ENCODE assay signal across 8 mouse cellular contexts in the genomic region with DNA sequence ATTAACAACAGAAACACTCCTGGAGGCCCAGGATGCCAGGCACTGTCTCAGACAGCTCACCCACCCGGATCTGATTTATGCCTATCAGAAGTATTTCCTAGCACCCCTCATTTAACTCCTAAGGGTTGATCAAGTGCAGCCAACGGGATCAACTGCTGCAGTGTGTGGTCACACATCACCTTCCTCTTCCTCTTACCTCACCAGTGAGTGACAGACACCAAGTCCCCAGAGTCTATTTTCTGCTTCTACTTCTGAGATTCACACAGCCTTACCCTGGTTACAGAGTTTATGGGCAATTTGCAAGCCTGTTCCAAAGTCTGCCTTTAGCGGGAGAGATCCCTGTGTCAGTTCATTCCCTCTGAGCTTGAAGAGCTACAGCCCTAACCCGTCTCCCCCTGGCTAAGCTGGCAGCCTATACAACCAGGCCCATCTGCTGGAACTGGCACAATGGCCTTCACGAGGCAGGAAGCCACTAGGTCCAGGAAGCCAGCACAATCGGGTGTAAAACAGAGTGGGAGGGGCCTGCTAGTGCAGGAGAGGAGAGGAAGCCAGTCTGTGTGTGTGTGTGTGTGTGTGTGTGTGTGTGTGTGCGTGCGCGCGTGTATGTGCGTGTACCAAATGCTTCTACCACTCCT.
A peak's percentile ranks its signal among the peaks of the same experiment; 100 is the strongest.
DNase-seq lines count a peak whose midpoint lies in the region; ATAC-seq lines count a peak whose summit lies in the region.

No protein-coding gene starts in this region.

- H3K9ac ChIP-seq in forebrain, embryonic 15.5 days (replicated peaks): no peak overlapping the region
- no peak overlapping the region for H3K9ac ChIP-seq in hindbrain, embryonic 15.5 days
- no peak overlapping the region for H3K9ac ChIP-seq in liver, embryonic 12.5 days

- ATAC-seq in forebrain, embryonic 15.5 days (replicated peaks): peak; percentile 73
- peak; percentile 80 for ATAC-seq in hindbrain, embryonic 15.5 days (ENCODE audit: low FRiP score, low read depth)
- peak; percentile 37; the same call in 1 of the 2 replicates for ATAC-seq in liver, embryonic 12.5 days
- peak; percentile 49 for ATAC-seq in neutrophil, adult 5-6 weeks (ENCODE audit: extremely low read depth, insufficient number of reproducible peaks, low FRiP score, poor library complexity, severe bottlenecking)

- H3K27ac ChIP-seq in forebrain, embryonic 15.5 days (replicated peaks): peak overlapping the region; percentile 34
- peak overlapping the region; percentile 49 for H3K27ac ChIP-seq in hindbrain, embryonic 15.5 days (replicated peaks)
- peak overlapping the region; percentile 51; the same call in 1 of the 2 replicates for H3K27ac ChIP-seq in liver, embryonic 12.5 days

- intact Hi-C loops in left cerebral cortex, postnatal 14 days (cut with DNase I): no loop called here

- DNase-seq in A20 (ENCODE audit: low read depth, low spot score): peak; percentile 84
- DNase-seq in adrenal gland, postnatal 25 days: peak; percentile 44
- DNase-seq in urinary bladder, postnatal 36 days (ENCODE audit: low spot score in 2 of 2): no peak
- no peak for DNase-seq in left cerebral cortex, postnatal 14 days (ENCODE audit: low spot score in 2 of 2)

- H3K4me1 ChIP-seq in forebrain, embryonic 15.5 days: peaks cover 15% of the 10 kb centered on the region
- H3K4me1 ChIP-seq in hindbrain, embryonic 15.5 days (replicated peaks): peaks cover 12% of the 10 kb centered on the region
- peaks cover 11% of the 10 kb centered on the region for H3K4me1 ChIP-seq in liver, embryonic 12.5 days

- H3K4me3 ChIP-seq in forebrain, embryonic 15.5 days: no peak overlapping the region
- no peak overlapping the region for H3K4me3 ChIP-seq in hindbrain, embryonic 15.5 days
- H3K4me3 ChIP-seq in liver, embryonic 12.5 days: no peak overlapping the region

- WGBS in forebrain, embryonic 15.5 days: 61% methylated on average over 11 of the region's 11 CpGs
- WGBS in hindbrain, embryonic 15.5 days: 58% methylated on average over 11 of the region's 11 CpGs
- 43% methylated on average over 11 of the region's 11 CpGs for WGBS in liver, embryonic 12.5 days (ENCODE audit: insufficient replicate concordance)

- H3K9me3 ChIP-seq in forebrain, embryonic 15.5 days: no peaks in the 10 kb centered on the region
- no peaks in the 10 kb centered on the region for H3K9me3 ChIP-seq in hindbrain, embryonic 15.5 days
- no peaks in the 10 kb centered on the region for H3K9me3 ChIP-seq in liver, embryonic 12.5 days (replicated peaks)

- no peaks in the 10 kb centered on the region for H3K27me3 ChIP-seq in forebrain, embryonic 15.5 days
- H3K27me3 ChIP-seq in hindbrain, embryonic 15.5 days: no peaks in the 10 kb centered on the region
- peaks cover 15% of the 10 kb centered on the region for H3K27me3 ChIP-seq in liver, embryonic 12.5 days (replicated peaks)

- no peaks in the 10 kb centered on the region for H3K36me3 ChIP-seq in forebrain, embryonic 15.5 days
- H3K36me3 ChIP-seq in hindbrain, embryonic 15.5 days: no peaks in the 10 kb centered on the region; the same call in 1 of the 2 replicates
- H3K36me3 ChIP-seq in liver, embryonic 12.5 days: peaks cover 4% of the 10 kb centered on the region; the same call in 1 of the 2 replicates

- H3K4me2 ChIP-seq in forebrain, embryonic 15.5 days (replicated peaks): no peak overlapping the region
- H3K4me2 ChIP-seq in hindbrain, embryonic 15.5 days: no peak overlapping the region
- H3K4me2 ChIP-seq in liver, embryonic 12.5 days: no peak overlapping the region

Comparison
In these comparisons a context has a peak if more than half of its experiments do, and no peak if none do; other contexts are left out.
1. DNase-seq: peak in A20 (single experiment) and adrenal gland, postnatal 25 days (single experiment); none in urinary bladder, postnatal 36 days (0 of 2) and left cerebral cortex, postnatal 14 days (0 of 2).
2. Peak in every context shown above with its lines, with median percentiles within 50 percentile points of each other: ATAC-seq and H3K27ac ChIP-seq.